Mouse (Mus musculus) liver, embryonic 14.5 days (tissue): ENCODE results near the gene 2310022B05Rik. TPM values are rescaled to one million over a fixed set of nuclear protein-coding genes. Genes with fewer than 3 reads are reported as not detected.

ENCODE experiments used
- ATAC-seq: fragments of 200-750 bp; cut with Nextera tagmentation; 2 replicates; pipeline ENCODE4 v1.8.0; 2017; ENCODE audit warnings: moderate number of reproducible peaks, mild to moderate bottlenecking, moderate library complexity; ENCODE audit not compliant: insufficient read depth
- DNase-seq, 3 experiments: peaks; one replicate each; pipeline ENCODE4 v3.0.0-alpha.2; 2012 to 2013; ENCODE audit warnings: low read depth in 3 of 3, low spot score in 3 of 3
- H3K27ac ChIP-seq: fragments of 300-500 bp; sonication (generic); 2 replicates; pipeline ENCODE4 v1.5.1; 2014; ENCODE audit warnings: moderate library complexity, mild to moderate bottlenecking, control low read depth, inconsistent platforms
- H3K27me3 ChIP-seq: fragments of 300-500 bp; sonication (generic); 2 replicates; pipeline ENCODE4 v1.6.1; 2014; ENCODE audit warnings: mild to moderate bottlenecking, low read length, moderate library complexity; ENCODE audit not compliant: control insufficient read depth, insufficient read depth
- H3K36me3 ChIP-seq: fragments of 300-500 bp; sonication (generic); replicated peaks from 2 replicates; pipeline ENCODE4 v1.6.1; 2014; ENCODE audit warnings: low read depth; ENCODE audit not compliant: control insufficient read depth, insufficient read depth
- H3K4me1 ChIP-seq, 2 experiments: fragments of 200-500 bp in 1 of 2; fragments of 300-500 bp in 1 of 2; sonication (generic) in 1 of 2; replicated peaks; 2 replicates each; pipeline ENCODE4 v1.6.1; 2012 to 2014; ENCODE audit warnings: antibody characterized with exemption in 1 of 2, inconsistent platforms in 1 of 2, low read length in 1 of 2; ENCODE audit not compliant: control insufficient read depth in 2 of 2, insufficient read depth in 2 of 2
- H3K4me2 ChIP-seq: fragments of 300-500 bp; sonication (generic); 2 replicates; pipeline ENCODE4 v1.6.1; 2014; ENCODE audit warnings: low read depth, mild to moderate bottlenecking, control low read depth, moderate library complexity
- H3K4me3 ChIP-seq, 2 experiments: fragments of 200-500 bp in 1 of 2; fragments of 300-500 bp in 1 of 2; sonication (generic) in 1 of 2; 2 replicates each; pipeline ENCODE4 v1.5.1; 2012 to 2014; ENCODE audit warnings: low read depth in 2 of 2, low read length in 2 of 2, mild to moderate bottlenecking in 2 of 2, control low read depth in 1 of 2, inconsistent platforms in 1 of 2, moderate library complexity in 1 of 2; ENCODE audit not compliant: insufficient read depth in 1 of 2
- H3K9ac ChIP-seq: fragments of 300-500 bp; sonication (generic); replicated peaks from 2 replicates; pipeline ENCODE4 v1.6.1; 2014; ENCODE audit warnings: mild to moderate bottlenecking, control low read depth, moderate library complexity
- H3K9me3 ChIP-seq: fragments of 300-500 bp; sonication (generic); 2 replicates; pipeline ENCODE4 v1.6.1; 2016; ENCODE audit warnings: low read length, mixed read lengths; ENCODE audit not compliant: control insufficient read depth
- CTCF ChIP-seq: IDR thresholded peaks from 2 replicates; pipeline ENCODE4 v1.5.1; 2016; ENCODE audit warnings: antibody characterized with exemption, low read depth, control low read depth
- EP300 ChIP-seq: IDR thresholded peaks from 2 replicates; pipeline ENCODE4 v1.6.1; 2016; ENCODE audit warnings: antibody characterized with exemption, low read depth
- WGBS: fragments of 180-500 bp; shearing (Covaris S2); extraction: QIAGEN DNeasy Blood & Tissue Kit; methylation state at CpG from one replicate; pipeline ENCODE4 v1.1.7; 2014; ENCODE audit not compliant: insufficient replicate concordance; 5-methylcytosine and 5-hydroxymethylcytosine counted together
- polyA plus RNA-seq, 2 experiments: library from polyadenylated mRNA; depleted of rRNA in 1 of 2; stranded (reverse) in 1 of 2; unstranded in 1 of 2; fragments of >200 nt; fragmentation: Nextera tagmentation in 1 of 2; extraction: Ambion mirVana in 1 of 2; gene quantifications; 2 replicates each; pipeline versions ENCODE4 v1.2.1 to v1.2.3; 2012 to 2014

2310022B05Rik gene
- polyA plus RNA-seq, 2 experiments = 5.5 to 8.7 TPM

GRCm38 (mm10) chr8:124701023-124701422, 37.9 kb upstream of the 2310022B05Rik start:
- ATAC-seq = no peak
- Histone ChIP-seq H3K27me3 (no peaks in the 10 kb centered on the region), H3K4me3 (no peak overlapping the region), H3K4me2 (no peak overlapping the region), H3K9ac (no peak overlapping the region), H3K36me3 (no peaks in the 10 kb centered on the region; the same call in 1 of the 2 replicates), H3K27ac (no peak overlapping the region), H3K4me1 (no peaks in the 10 kb centered on the region), H3K9me3 (no peaks in the 10 kb centered on the region)
- TF ChIP-seq CTCF (no peak), EP300 (no peak)
- no peak for DNase-seq
- 48% methylated on average over 9 of the region's 9 CpGs for WGBS

- Histone ChIP-seq H3K27me3 (no peaks in the 10 kb centered on the region), H3K4me1 (no peaks in the 10 kb centered on the region), H3K9me3 (no peaks in the 10 kb centered on the region), H3K27ac (no peak overlapping the region), H3K9ac (no peak overlapping the region), H3K36me3 (no peaks in the 10 kb centered on the region; the same call in 1 of the 2 replicates), H3K4me2 (no peak overlapping the region), H3K4me3 (no peak overlapping the region)
- no peak for TF ChIP-seq EP300
- TF ChIP-seq CTCF = no peak
- ATAC-seq (no peak), DNase-seq (no peak)
- WGBS = 73% methylated on average over 5 of the region's 5 CpGs
These were observed 37.1 kb upstream of the 2310022B05Rik start for GRCm38 (mm10) chr8:124700271-124700670.

- TF ChIP-seq EP300 = no peak
- TF ChIP-seq CTCF = no peak
- Histone ChIP-seq H3K4me2 (no peak overlapping the region), H3K9ac (no peak overlapping the region), H3K4me3 (no peak overlapping the region), H3K36me3 (0 out of 2 replicates have a peak, but pooled peaks cover 2% of the 10 kb centered on the region), H3K27ac (no peak overlapping the region), H3K9me3 (no peaks in the 10 kb centered on the region), H3K27me3 (no peaks in the 10 kb centered on the region), H3K4me1 (no peaks in the 10 kb centered on the region)
- DNase-seq = no peak
- WGBS = 80% methylated on average over 22 of the region's 22 CpGs
- ATAC-seq = no peak
These were observed 32.4 kb upstream of the 2310022B05Rik start for GRCm38 (mm10) chr8:124695424-124696100.

GRCm38 (mm10) chr8:124691706-124692105, 28.5 kb upstream of the 2310022B05Rik start:
- Histone ChIP-seq H3K4me2 (no peak overlapping the region), H3K4me1 (no peaks in the 10 kb centered on the region), H3K27me3 (no peaks in the 10 kb centered on the region), H3K4me3 (no peak overlapping the region), H3K27ac (no peak overlapping the region), H3K36me3 (0 out of 2 replicates have a peak, but pooled peaks cover 2% of the 10 kb centered on the region), H3K9me3 (no peaks in the 10 kb centered on the region), H3K9ac (no peak overlapping the region)
- ATAC-seq = no peak
- 77% methylated on average over 4 of the region's 4 CpGs for WGBS
- no peak for TF ChIP-seq CTCF
- no peak for TF ChIP-seq EP300
- DNase-seq = no peak

GRCm38 (mm10) chr8:124688899-124689298, 25.7 kb upstream of the 2310022B05Rik start:
- H3K4me3 ChIP-seq = no peak overlapping the region
- no peaks in the 10 kb centered on the region for H3K27me3 ChIP-seq
- ATAC-seq (no peak), DNase-seq (no peak)
- no peak for TF ChIP-seq EP300
- no peak for TF ChIP-seq CTCF
- WGBS = 81% methylated on average over 13 of the region's 13 CpGs
- no peaks in the 10 kb centered on the region for H3K9me3 ChIP-seq
- H3K36me3 ChIP-seq = no peaks in the 10 kb centered on the region
- H3K27ac ChIP-seq = no peak overlapping the region
- no peaks in the 10 kb centered on the region for H3K4me1 ChIP-seq
- H3K9ac ChIP-seq = no peak overlapping the region
- no peak overlapping the region for H3K4me2 ChIP-seq
